Comparison of ENCODE assay signal across 1 mouse cellular context in the genomic region with DNA sequence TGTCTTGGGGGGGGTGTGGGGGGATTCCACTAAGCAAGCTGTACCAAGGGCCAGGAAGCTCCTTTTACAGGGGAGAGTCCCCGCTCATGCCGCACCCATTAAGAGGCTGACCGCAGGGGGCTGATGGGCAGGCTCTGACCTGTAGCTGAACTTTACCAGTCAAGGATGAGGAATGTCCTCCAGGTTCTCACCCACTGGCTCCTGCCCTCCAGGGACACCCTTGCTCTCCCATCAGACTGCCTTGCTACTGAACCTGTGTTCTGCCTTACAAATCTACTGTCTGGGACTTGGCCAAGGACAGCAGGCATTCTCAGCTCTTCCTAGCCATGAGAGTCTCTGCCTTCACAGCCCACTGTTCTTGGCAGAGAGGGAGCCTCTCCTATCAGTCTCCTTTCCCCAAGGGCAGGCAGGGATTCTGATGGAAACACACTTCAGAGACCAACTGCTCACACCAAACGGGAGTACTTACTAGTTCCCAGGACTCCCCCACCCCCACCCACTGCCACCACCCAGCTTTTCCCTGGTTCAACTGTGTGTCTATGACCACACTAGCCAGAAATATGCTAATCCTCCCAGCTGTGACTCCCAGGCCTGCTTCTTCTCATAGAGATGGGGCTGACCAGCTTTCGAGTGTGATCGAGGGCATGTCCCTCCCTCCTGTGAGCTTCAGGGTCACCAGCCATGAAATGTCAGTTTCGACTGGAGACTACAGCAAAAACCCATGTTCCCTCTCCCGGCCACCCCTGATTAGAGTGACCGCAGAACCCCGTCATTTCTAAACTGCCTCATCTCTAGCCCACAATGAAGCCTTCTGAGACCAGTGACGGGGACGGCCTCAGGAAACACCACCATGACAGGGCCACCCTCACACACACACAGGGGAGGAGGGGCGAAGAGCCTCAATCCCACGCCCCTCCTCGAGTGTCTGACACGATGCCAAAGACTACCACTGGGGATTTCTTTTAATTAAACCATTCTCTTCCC.
TF ChIP-seq lines count a peak whose summit lies in the region.

No protein-coding gene starts in this region.

TF ChIP-seq in CH12.LX, 34 proteins besides CTCF, POLR2A, EP300 and RAD21 (continued from another document):
- TF ChIP-seq POLR2AphosphoS2 (IDR thresholded peaks at IDR 0.05; ENCODE audit: low read depth, low read length) (0 out of 2 replicates have a peak, but pooled peaks have one; percentile 11), SIN3A (IDR thresholded peaks at IDR 0.05; ENCODE audit: low read length) (peak; percentile 84), ETS1 (conservative IDR thresholded peaks at IDR 0.05; ENCODE audit: low read depth, low read length) (peak; percentile 99), USF2 (conservative IDR thresholded peaks at IDR 0.05; ENCODE audit: low read depth, low read length) (no peak), MYC (IDR thresholded peaks at IDR 0.05; ENCODE audit: low read depth, low read length) (peak; percentile 76; the same call in 1 of the 2 replicates), BHLHE40 (IDR thresholded peaks at IDR 0.05; ENCODE audit: low read depth, low read length) (peak; percentile 98), TCF12 (IDR thresholded peaks at IDR 0.05; ENCODE audit: low read depth, low read length) (peak; percentile 97), MAFK (IDR thresholded peaks at IDR 0.05; ENCODE audit: insufficient replicate concordance, low read length) (peak; percentile 89), ZNF384 (IDR thresholded peaks at IDR 0.05; ENCODE audit: low read depth, low read length) (no peak), ZC3H11A (IDR thresholded peaks at IDR 0.05; ENCODE audit: low read depth, low read length) (no peak; the same call in 1 of the 2 replicates), E2F4 (IDR thresholded peaks at IDR 0.05; ENCODE audit: insufficient replicate concordance, low read depth, low read length) (no peak), HCFC1 (IDR thresholded peaks at IDR 0.05; ENCODE audit: low read depth, low read length) (peak; percentile 37; the same call in 1 of the 2 replicates), USF1 (IDR thresholded peaks at IDR 0.05; ENCODE audit: low read depth, low read length) (no peak), NELFE (IDR thresholded peaks at IDR 0.05; ENCODE audit: low read depth, low read length) (no peak; the same call in 1 of the 2 replicates), IRF4 (IDR thresholded peaks at IDR 0.05; ENCODE audit: low read depth, low read length) (peak; percentile 99), CHD1 (IDR thresholded peaks at IDR 0.05; ENCODE audit: low read depth, low read length) (no peak; the same call in 1 of the 2 replicates), MXI1 (IDR thresholded peaks at IDR 0.05; ENCODE audit: low read depth, low read length) (peak; percentile 29; the same call in 1 of the 2 replicates), UBTF (IDR thresholded peaks at IDR 0.05; ENCODE audit: low read depth, low read length) (0 out of 2 replicates have a peak, but pooled peaks have one; percentile 21), MAZ (IDR thresholded peaks at IDR 0.05; ENCODE audit: low read depth, low read length) (peak; percentile 90; the same call in 1 of the 2 replicates), ELF1 (IDR thresholded peaks at IDR 0.05; ENCODE audit: low read depth, low read length) (no peak; the same call in 1 of the 2 replicates), ZKSCAN1 (IDR thresholded peaks at IDR 0.05; ENCODE audit: borderline replicate concordance, low read depth, low read length) (no peak), SMC3 (IDR thresholded peaks at IDR 0.05; ENCODE audit: low read depth, low read length) (no peak), TBP (conservative IDR thresholded peaks at IDR 0.05; ENCODE audit: low read depth, low read length) (0 out of 2 replicates have a peak, but pooled peaks have one; percentile 32), KAT2A (IDR thresholded peaks at IDR 0.05; ENCODE audit: insufficient replicate concordance, low read length) (peak; percentile 56; the same call in 1 of the 2 replicates), GABPA (IDR thresholded peaks at IDR 0.05; ENCODE audit: insufficient replicate concordance, low read depth, low read length) (no peak), ZMIZ1 (IDR thresholded peaks at IDR 0.05; ENCODE audit: low read depth, low read length) (peak; percentile 50)
